Mouse (Mus musculus): ENCODE data around the gene Trex1. TPM values are rescaled to one million over a fixed set of nuclear protein-coding genes. Genes with fewer than 3 reads are reported as not detected.

The Trex1 gene
- polyA plus RNA-seq, 2 experiments: 5.0 to 12.0 TPM

DNA sequence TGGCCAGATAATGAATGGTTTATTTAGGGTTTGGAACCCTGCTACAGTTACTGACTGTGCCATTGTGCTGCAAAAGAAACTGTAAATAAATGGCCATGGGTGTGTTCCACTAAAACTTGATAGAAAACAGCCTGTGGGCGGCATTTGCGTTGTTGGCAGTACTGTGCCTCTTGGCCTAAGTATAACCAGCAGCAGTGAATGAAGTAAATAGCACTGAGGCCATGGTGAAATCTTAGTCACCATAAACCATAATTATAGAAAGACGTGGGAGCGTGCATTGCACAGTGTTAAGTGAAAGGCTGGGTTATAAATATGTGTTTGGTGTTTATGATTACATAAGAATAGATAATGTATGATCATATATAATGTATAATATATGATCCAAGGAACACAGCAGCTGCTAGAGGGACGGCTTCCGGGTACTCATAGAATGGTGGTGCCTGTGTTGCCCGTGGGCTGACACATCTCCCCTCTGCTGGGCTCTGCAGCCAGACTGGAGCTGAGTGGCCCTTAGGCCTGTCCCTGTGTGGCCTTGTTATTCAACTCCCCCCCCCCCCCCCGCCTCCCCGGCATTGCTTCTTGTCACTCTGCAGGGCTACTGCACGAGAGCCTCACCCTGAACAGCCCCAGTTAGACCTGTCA is 50.4 kb downstream of the Trex1 start:
- Histone ChIP-seq H3K9ac (replicated peaks) (no peak overlapping the region), H3K4me1 (replicated peaks; ENCODE audit: control insufficient read depth in 2 of 2, insufficient read depth in 2 of 2, low read length in 1 of 2) (0 out of 4 replicates have a peak, but pooled peaks cover 0 to 4% of the 10 kb centered on the region in 2 experiments), H3K4me3 (ENCODE audit: insufficient read depth in 1 of 2, low read depth in 2 of 2, low read length in 2 of 2) (no peak overlapping the region), H3K27ac (no peak overlapping the region), H3K36me3 (replicated peaks; ENCODE audit: control insufficient read depth, insufficient read depth, low read depth) (no peaks in the 10 kb centered on the region), H3K9me3 (ENCODE audit: control insufficient read depth, low read length) (no peaks in the 10 kb centered on the region), H3K4me2 (ENCODE audit: low read depth) (no peak overlapping the region), H3K27me3 (ENCODE audit: control insufficient read depth, insufficient read depth, low read length) (no peaks in the 10 kb centered on the region)
- DNase-seq (ENCODE audit: low read depth in 3 of 3, low spot score in 3 of 3) (no peak), ATAC-seq (ENCODE audit: insufficient read depth) (no peak)
- WGBS (ENCODE audit: insufficient replicate concordance): 53% methylated on average over 10 of the region's 10 CpGs
- TF ChIP-seq CTCF (IDR thresholded peaks at IDR 0.05; ENCODE audit: low read depth): no peak
- TF ChIP-seq EP300 (IDR thresholded peaks at IDR 0.05; ENCODE audit: low read depth): no peak

DNA sequence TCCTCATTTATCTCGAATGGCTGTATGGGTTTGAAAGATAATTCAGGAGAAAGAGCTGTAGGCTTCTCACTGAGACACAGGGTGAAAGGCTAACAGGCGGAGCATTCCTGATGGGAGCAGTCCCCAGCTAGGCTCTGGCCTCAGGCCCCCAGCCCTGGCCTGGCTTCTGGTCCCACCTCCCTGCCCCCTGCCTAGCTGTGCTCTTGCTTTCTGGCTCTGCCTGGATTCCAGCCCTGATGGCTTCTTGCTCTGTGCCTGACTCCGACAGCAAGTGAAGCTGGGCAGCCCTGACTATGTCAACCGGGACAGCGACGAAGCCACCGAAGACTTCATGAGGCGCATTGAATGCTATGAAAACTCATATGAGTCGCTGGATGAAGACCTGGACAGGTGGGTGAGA is 51.5 kb downstream of the Trex1 start:
- H3K4me2 ChIP-seq (ENCODE audit: low read depth): no peak overlapping the region
- H3K9ac ChIP-seq (replicated peaks): no peak overlapping the region
- DNase-seq (ENCODE audit: low read depth in 3 of 3, low spot score in 3 of 3) (no peak), ATAC-seq (ENCODE audit: insufficient read depth) (no peak)
- H3K27ac ChIP-seq: no peak overlapping the region
- no peaks in the 10 kb centered on the region for H3K9me3 ChIP-seq (ENCODE audit: control insufficient read depth, low read length)
- 0 out of 4 replicates have a peak, but pooled peaks cover 0 to 4% of the 10 kb centered on the region in 2 experiments for H3K4me1 ChIP-seq (replicated peaks; ENCODE audit: control insufficient read depth in 2 of 2, insufficient read depth in 2 of 2, low read length in 1 of 2)
- no peaks in the 10 kb centered on the region for H3K27me3 ChIP-seq (ENCODE audit: control insufficient read depth, insufficient read depth, low read length)
- 74% methylated on average over 9 of the region's 9 CpGs for WGBS (ENCODE audit: insufficient replicate concordance)
- no peaks in the 10 kb centered on the region for H3K36me3 ChIP-seq (replicated peaks; ENCODE audit: control insufficient read depth, insufficient read depth, low read depth)
- no peak overlapping the region for H3K4me3 ChIP-seq (ENCODE audit: insufficient read depth in 1 of 2, low read depth in 2 of 2, low read length in 2 of 2)
- no peak for TF ChIP-seq EP300 (IDR thresholded peaks at IDR 0.05; ENCODE audit: low read depth)

Other genes starting within 250 kb of the Trex1 start
- 0.19 and 0.27 TPM in 2 replicates for gene Celsr3, start 233.4 kb downstream of the Trex1 start, polyA plus RNA-seq (2012; rRNA removed)
- gene Celsr3, start 233.4 kb downstream of the Trex1 start, polyA plus RNA-seq (2014; fragmentation: Nextera tagmentation; extraction: Ambion mirVana): 0.01 and 0.06 TPM in 2 replicates
- gene Slc26a6, start 206.5 kb downstream of the Trex1 start, polyA plus RNA-seq (2012; rRNA removed): 4.1 and 4.6 TPM in 2 replicates
- gene Slc26a6, start 206.5 kb downstream of the Trex1 start, polyA plus RNA-seq (2014; fragmentation: Nextera tagmentation; extraction: Ambion mirVana): 5.9 and 7.0 TPM in 2 replicates
- 0.08 TPM in 1 of 2 replicates, not detected in the other for gene Tmem89, start 145.1 kb downstream of the Trex1 start, polyA plus RNA-seq (2012; rRNA removed)
- not detected in 2 replicates for gene Tmem89, start 145.1 kb downstream of the Trex1 start, polyA plus RNA-seq (2014; fragmentation: Nextera tagmentation; extraction: Ambion mirVana)
- 200 and 206 TPM in 2 replicates for gene Uqcrc1, start 123.1 kb downstream of the Trex1 start, polyA plus RNA-seq (2012; rRNA removed)
- 297 and 318 TPM in 2 replicates for gene Uqcrc1, start 123.1 kb downstream of the Trex1 start, polyA plus RNA-seq (2014; fragmentation: Nextera tagmentation; extraction: Ambion mirVana)
- 0.45 and 0.66 TPM in 2 replicates for gene Col7a1, start 106.1 kb downstream of the Trex1 start, polyA plus RNA-seq (2012; rRNA removed)
- gene Col7a1, start 106.1 kb downstream of the Trex1 start, polyA plus RNA-seq (2014; fragmentation: Nextera tagmentation; extraction: Ambion mirVana): 0.29 and 0.30 TPM in 2 replicates
- gene Ucn2, start 73.7 kb downstream of the Trex1 start, polyA plus RNA-seq (2012; rRNA removed): 0.06 TPM in 2 replicates
- not detected in 2 replicates for gene Ucn2, start 73.7 kb downstream of the Trex1 start, polyA plus RNA-seq (2014; fragmentation: Nextera tagmentation; extraction: Ambion mirVana)
- 2.1 TPM in 2 replicates for gene Pfkfb4, start 68.0 kb downstream of the Trex1 start, polyA plus RNA-seq (2012; rRNA removed)
- gene Pfkfb4, start 68.0 kb downstream of the Trex1 start, polyA plus RNA-seq (2014; fragmentation: Nextera tagmentation; extraction: Ambion mirVana): 1.9 and 2.8 TPM in 2 replicates
- 14.9 and 16.4 TPM in 2 replicates for gene Shisa5, start 21.2 kb downstream of the Trex1 start, polyA plus RNA-seq (2012; rRNA removed)
- gene Shisa5, start 21.2 kb downstream of the Trex1 start, polyA plus RNA-seq (2014; fragmentation: Nextera tagmentation; extraction: Ambion mirVana): 16.0 TPM in 2 replicates
- 5.3 and 6.5 TPM in 2 replicates for gene Atrip, start 14.4 kb upstream of the Trex1 start, polyA plus RNA-seq (2012; rRNA removed)
- 9.0 TPM in 2 replicates for gene Atrip, start 14.4 kb upstream of the Trex1 start, polyA plus RNA-seq (2014; fragmentation: Nextera tagmentation; extraction: Ambion mirVana)
- 5.4 and 7.1 TPM in 2 replicates for gene Ccdc51, start 22.8 kb upstream of the Trex1 start, polyA plus RNA-seq (2012; rRNA removed)
- gene Ccdc51, start 22.8 kb upstream of the Trex1 start, polyA plus RNA-seq (2014; fragmentation: Nextera tagmentation; extraction: Ambion mirVana): 12.1 and 14.9 TPM in 2 replicates
- gene Tma7, start 22.9 kb upstream of the Trex1 start, polyA plus RNA-seq (2012; rRNA removed): 37.4 and 92.4 TPM in 2 replicates
- gene Tma7, start 22.9 kb upstream of the Trex1 start, polyA plus RNA-seq (2014; fragmentation: Nextera tagmentation; extraction: Ambion mirVana): 470 and 504 TPM in 2 replicates
- gene Plxnb1, start 35.7 kb upstream of the Trex1 start, polyA plus RNA-seq (2012; rRNA removed): 4.3 and 4.7 TPM in 2 replicates
- 2.8 and 2.9 TPM in 2 replicates for gene Plxnb1, start 35.7 kb upstream of the Trex1 start, polyA plus RNA-seq (2014; fragmentation: Nextera tagmentation; extraction: Ambion mirVana)
- gene Fbxw21, start 102.3 kb upstream of the Trex1 start, polyA plus RNA-seq (2012; rRNA removed): not detected in 2 replicates
- gene Fbxw21, start 102.3 kb upstream of the Trex1 start, polyA plus RNA-seq (2014; fragmentation: Nextera tagmentation; extraction: Ambion mirVana): not detected in 2 replicates
- not detected in 2 replicates for gene Fbxw13, start 136.2 kb upstream of the Trex1 start, polyA plus RNA-seq (2012; rRNA removed)
- not detected in 2 replicates for gene Fbxw13, start 136.2 kb upstream of the Trex1 start, polyA plus RNA-seq (2014; fragmentation: Nextera tagmentation; extraction: Ambion mirVana)
- 0.03 TPM in 1 of 2 replicates, not detected in the other for gene Fbxw20, start 175.0 kb upstream of the Trex1 start, polyA plus RNA-seq (2012; rRNA removed)
- not detected in 2 replicates for gene Fbxw20, start 175.0 kb upstream of the Trex1 start, polyA plus RNA-seq (2014; fragmentation: Nextera tagmentation; extraction: Ambion mirVana)
- gene Fbxw14, start 227.9 kb upstream of the Trex1 start, polyA plus RNA-seq (2012; rRNA removed): not detected in 2 replicates
- not detected in 2 replicates for gene Fbxw14, start 227.9 kb upstream of the Trex1 start, polyA plus RNA-seq (2014; fragmentation: Nextera tagmentation; extraction: Ambion mirVana)